Mouse (Mus musculus) liver, embryonic 14.5 days (tissue): ENCODE data around the gene Flot1.

Source experiments
- CTCF ChIP-seq: IDR thresholded peaks from 2 replicates; pipeline ENCODE4 v1.5.1; 2016; ENCODE audit warnings: antibody characterized with exemption, low read depth, control low read depth
- EP300 ChIP-seq: IDR thresholded peaks from 2 replicates; pipeline ENCODE4 v1.6.1; 2016; ENCODE audit warnings: antibody characterized with exemption, low read depth

DNA sequence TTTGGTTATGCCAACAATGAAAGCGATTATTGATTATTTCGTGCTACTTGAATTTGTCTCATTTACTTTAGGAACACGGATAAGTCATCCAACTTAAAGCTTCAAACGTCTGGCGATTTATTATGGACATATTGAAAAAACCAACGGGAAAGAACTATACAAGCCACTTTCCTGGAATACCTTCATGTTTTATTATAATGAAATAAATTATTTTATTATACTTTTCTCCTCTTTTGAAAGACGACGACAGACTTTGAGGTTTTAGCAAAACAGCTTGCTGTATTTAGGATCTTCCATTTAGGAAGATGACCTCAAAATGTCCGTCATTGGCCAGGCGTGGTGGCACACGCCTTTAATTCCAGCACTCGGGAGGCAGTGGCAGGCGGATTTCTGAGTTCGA lies 17.5 kb downstream of the Flot1 start:
- TF ChIP-seq CTCF (no peak), EP300 (no peak)
